Mouse (Mus musculus) thymus, adult 18-20 months (tissue): ENCODE measurements around the gene Cdyl.
A peak's percentile ranks its signal among the peaks of the same experiment; 100 is the strongest.

Experiments used
- DNase-seq, 2 experiments: peaks; one replicate each; pipeline ENCODE4 v3.0.0; 2022; ENCODE audit warnings: mixed read lengths in 2 of 2

Cdyl gene

DNA sequence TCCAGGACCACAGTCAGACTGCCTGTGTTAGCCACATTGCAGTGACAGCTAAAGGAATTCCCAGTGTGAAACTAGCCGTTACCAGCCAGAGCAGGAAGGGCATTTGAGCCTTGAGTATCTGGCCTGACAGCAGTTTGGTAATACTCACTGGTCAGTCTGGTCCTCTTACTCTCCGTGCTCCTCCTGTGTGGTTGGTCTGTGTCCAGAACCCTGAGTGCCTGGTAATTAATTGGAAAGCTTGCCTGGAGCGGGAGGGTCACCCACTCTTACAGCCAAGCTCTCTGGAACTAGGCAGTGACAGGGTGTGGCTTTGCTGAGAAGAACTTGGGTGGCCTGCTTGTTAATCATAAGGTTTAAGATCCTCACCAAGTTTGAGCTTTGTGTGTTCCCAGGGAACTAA is 189.1 kb downstream of the Cdyl start:
- no peak for DNase-seq

- no peak for DNase-seq
Observed at GRCm38 (mm10) chr13:35851581-35851980, 191.9 kb downstream of the Cdyl start.

GRCm38 (mm10) chr13:35852851-35853575 is 193.4 kb downstream of the Cdyl start:
- DNase-seq, result no peak

- DNase-seq, result no peak
Observed at GRCm38 (mm10) chr13:35857486-35857885, 197.9 kb downstream of the Cdyl start.

- no peak for DNase-seq
Observed at GRCm38 (mm10) chr13:35860916-35861315, 201.3 kb downstream of the Cdyl start.

DNA sequence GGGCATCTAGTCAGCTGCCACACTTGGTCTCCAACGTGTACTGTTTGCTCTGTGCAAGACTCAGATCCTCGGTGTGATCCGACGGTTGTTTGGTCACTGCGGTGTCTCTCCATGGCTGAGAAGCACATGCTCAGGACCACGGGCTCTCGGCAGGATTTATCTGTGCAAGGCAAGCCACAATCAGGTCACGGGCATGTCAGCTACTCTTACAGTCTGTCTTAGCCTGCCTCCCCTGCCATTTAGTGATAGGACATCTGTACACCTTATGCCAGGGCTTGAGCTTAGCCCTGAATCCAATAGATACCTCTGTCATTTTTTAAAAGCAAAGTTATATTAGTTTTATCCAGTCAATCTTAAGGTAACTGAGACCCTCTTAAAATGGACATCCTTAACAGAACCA is 211.0 kb downstream of the Cdyl start:
- no peak for DNase-seq

- no peak for DNase-seq
Observed at GRCm38 (mm10) chr13:35871107-35871506, 211.5 kb downstream of the Cdyl start.

DNA sequence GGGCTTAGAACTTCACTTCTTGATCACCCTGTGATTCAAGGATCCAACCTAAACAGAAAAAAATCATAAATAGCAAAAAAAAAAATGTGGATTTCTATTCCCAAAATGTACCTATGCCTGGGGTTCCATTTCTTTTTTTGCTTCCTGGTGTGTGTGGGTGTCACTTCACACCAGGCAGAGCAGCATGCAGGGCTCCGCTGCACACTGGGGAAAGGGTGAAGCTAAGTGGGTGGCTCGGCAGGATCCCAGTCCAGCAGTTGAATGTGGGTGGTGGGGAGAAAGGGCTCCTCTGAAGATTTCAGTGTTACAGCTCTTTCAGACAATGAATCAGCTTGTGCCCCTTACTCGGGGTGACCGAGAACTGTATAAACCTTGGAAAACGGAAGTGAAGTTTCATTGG is 215.8 kb downstream of the Cdyl start:
- no peak for DNase-seq

DNA sequence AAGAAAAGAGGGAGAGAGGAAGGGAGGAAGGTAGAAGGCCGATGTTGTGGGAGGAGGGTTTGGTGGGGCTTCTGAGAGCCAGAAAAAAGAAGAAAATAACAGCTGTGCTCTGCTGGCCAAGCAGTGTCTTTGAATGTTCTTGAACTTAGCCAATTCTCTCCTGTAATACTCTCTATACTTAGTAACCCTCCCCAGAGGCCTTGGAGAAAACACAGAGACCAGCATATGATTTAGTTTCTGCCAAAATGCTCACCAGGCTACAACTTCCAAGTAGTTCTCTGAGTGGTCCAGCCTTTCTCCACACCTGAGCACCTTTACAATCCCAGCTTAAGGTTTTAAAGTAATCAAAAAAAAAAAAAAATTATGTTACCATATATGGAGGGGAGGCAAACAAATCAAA is 218.6 kb downstream of the Cdyl start:
- DNase-seq, result no peak

- DNase-seq, result no peak
Observed at GRCm38 (mm10) chr13:35879068-35879467, 219.4 kb downstream of the Cdyl start.

- DNase-seq, result no peak
Observed at GRCm38 (mm10) chr13:35879519-35879918, 219.9 kb downstream of the Cdyl start.

DNA sequence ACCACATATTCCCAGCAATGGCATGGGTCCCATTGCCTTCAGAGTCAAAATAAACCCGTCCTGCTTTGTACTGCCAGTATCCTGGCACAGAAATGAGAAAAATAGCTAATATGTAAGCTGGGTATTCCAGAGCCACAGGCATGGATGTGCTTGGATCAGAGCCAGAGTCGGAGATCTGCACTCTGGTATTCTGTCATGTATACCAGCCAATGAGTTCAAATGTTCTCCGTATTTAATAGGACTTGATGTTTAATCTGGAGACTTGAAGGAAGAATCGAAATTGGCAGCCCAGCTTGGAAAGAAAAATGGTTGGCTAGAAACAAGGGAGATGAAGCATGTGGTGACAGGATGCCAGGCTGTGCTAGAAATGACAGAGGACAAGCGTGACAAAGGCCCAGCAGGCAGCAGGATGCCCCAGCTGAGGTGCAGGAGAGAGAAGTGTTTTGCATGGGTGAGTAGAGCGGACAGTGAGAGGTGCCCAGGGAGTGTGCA is 221.0 kb downstream of the Cdyl start:
- DNase-seq, result no peak

GRCm38 (mm10) chr13:35886121-35886725 is 226.6 kb downstream of the Cdyl start:
- DNase-seq, result peak; percentile 20 to 32

DNA sequence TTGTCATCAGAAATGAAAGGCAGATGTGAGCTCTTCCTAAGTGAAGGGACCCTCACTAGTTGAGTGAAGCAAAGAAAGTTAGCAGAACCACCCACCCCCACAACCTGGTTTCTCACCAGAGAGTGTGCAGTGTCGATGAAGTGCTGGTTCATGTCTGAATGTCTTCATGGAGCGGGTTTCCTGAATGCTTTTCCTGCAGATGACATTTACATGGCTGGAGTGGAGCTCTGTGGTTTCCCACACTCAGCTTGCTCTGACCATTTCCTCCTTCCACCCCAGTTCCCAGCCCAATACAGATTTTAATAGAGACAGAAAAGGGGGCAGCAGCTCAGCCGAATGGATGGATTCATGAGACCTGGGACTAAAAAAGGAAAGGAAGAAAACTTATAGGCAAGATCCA is 233.2 kb downstream of the Cdyl start:
- DNase-seq, result no peak

DNA sequence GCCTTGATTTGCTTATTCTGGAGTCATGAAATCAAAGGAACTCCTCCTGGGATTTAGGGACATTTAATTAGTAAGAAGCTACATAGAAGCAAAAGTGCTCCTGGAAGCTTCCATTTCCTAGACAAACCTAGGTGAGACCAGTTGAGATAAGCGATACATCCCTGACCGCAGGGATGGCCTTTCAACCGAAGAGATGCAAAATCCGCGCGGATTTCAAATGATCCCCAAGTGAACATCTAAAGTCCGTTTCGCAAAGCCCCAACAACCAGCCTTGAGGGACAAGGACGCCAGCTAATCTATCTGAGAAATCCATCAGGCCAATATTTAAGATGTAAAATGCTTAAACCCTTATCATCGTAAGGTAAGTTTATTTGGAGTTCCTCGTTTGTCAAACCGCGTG is 245.7 kb downstream of the Cdyl start:
- no peak for DNase-seq

- peak; percentile 77 to 87 for DNase-seq
Observed at GRCm38 (mm10) chr13:35905879-35906481, 246.3 kb downstream of the Cdyl start, which contains the start of gene Rpp40. Gene Rpp40, minus strand, starts transcription at chr13:35906359.

- no peak for DNase-seq
Observed at GRCm38 (mm10) chr13:35911476-35911875, 251.8 kb downstream of the Cdyl start.
